Mouse (Mus musculus) liver, embryonic 14.5 days (tissue): Measurements from ENCODE around the gene Elfn1.

Experiments
- CTCF ChIP-seq: IDR thresholded peaks from 2 replicates; pipeline ENCODE4 v1.5.1; 2016; ENCODE audit warnings: antibody characterized with exemption, low read depth, control low read depth
- EP300 ChIP-seq: IDR thresholded peaks from 2 replicates; pipeline ENCODE4 v1.6.1; 2016; ENCODE audit warnings: antibody characterized with exemption, low read depth

DNA sequence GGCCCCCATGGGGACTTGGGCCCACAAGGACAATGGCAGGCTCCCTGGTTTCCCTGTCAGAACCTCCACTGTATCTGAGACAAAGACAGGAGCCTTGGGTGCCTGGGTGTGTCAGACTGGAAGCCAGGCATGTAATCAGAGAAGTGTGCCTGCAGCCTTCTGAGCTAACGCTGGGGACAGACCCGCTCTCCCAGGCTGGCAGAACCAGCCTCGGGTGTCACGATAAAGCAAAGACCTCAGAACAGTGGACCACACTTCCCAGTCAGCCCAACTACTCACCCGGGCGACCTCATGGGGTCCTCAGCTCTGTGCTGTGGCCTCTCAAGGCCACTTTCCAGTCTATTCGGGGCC is 14.8 kb upstream of the Elfn1 start:
- no peak for TF ChIP-seq CTCF
- TF ChIP-seq EP300 = no peak
